Mouse (Mus musculus) small intestine, adult 2 months (tissue): ENCODE measurements around the gene Ugt1a8.
A peak's percentile ranks its signal among the peaks of the same experiment; 100 is the strongest.
"Not testable (repeated sequence)": the region's sequence is repeated elsewhere in the genome, so short reads cannot be mapped to it uniquely, and the experiment has no call there.

Experiments
- CTCF ChIP-seq: fragments of 200-500 bp; IDR thresholded peaks from 2 replicates; pipeline ENCODE4 v1.5.1; 2012; ENCODE audit warnings: low read depth, mild to moderate bottlenecking, control low read depth, inconsistent platforms, low read length, moderate library complexity, mixed read lengths; ENCODE audit not compliant: insufficient replicate concordance, insufficient read length; ENCODE audit errors: extremely low read depth
- POLR2A ChIP-seq: fragments of 200-500 bp; IDR thresholded peaks from 2 replicates; pipeline ENCODE4 v1.6.1; 2012; ENCODE audit warnings: low read depth, mild to moderate bottlenecking, control low read depth, inconsistent platforms, low read length, moderate library complexity

DNA sequence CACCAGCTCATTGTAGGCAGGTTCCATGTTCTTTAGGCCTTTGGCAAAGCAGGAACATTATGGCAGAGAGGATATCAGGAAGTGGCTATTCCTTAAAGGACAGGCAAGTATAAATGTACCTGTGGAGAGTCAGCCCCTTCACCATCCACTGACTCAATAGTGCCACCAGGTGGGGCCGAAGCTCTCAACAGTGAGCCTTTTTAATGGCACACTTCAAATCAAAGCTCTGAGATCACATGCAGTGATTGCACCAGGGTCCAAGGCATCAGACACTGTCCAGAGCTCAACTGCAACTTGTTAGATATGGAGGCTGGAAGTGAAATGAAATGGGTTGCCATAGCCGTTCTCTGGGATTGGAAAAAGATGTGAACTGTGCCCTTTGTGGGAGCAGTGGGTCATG is 57.7 kb downstream of the Ugt1a8 start:
- peak; percentile 27; the same call in 1 of the 2 replicates for TF ChIP-seq CTCF
- TF ChIP-seq POLR2A = not testable (repeated sequence)
